Mouse (Mus musculus) brown adipose tissue, adult 24 weeks (tissue): ENCODE measurements around the gene Arhgef3. TPM values are rescaled to one million over a fixed set of nuclear protein-coding genes. Genes with fewer than 3 reads are reported as not detected.

Source experiments
- H3K27ac ChIP-seq: fragments of 200-500 bp; replicated peaks from 2 replicates; pipeline ENCODE4 v1.5.1; 2012; ENCODE audit warnings: low read depth, mild to moderate bottlenecking, low read length
- H3K4me1 ChIP-seq: fragments of 200-500 bp; 2 replicates; pipeline ENCODE4 v1.6.1; 2012; ENCODE audit warnings: low read length, mixed read lengths; ENCODE audit not compliant: control insufficient read depth, insufficient read depth, insufficient read length
- H3K4me3 ChIP-seq: fragments of 200-500 bp; 2 replicates; pipeline ENCODE4 v1.5.1; 2012; ENCODE audit warnings: low read depth, mild to moderate bottlenecking, low read length, moderate library complexity; ENCODE audit not compliant: insufficient read depth
- polyA plus RNA-seq: library from polyadenylated mRNA; stranded (reverse); fragments of >200 nt; gene quantifications from 2 replicates; pipeline ENCODE4 v1.2.4, GENCODE M21; 2012; ENCODE audit not compliant: missing spikeins, insufficient read depth, insufficient read length

Arhgef3 gene
- polyA plus RNA-seq, 1 experiment: 8.0 TPM

DNA sequence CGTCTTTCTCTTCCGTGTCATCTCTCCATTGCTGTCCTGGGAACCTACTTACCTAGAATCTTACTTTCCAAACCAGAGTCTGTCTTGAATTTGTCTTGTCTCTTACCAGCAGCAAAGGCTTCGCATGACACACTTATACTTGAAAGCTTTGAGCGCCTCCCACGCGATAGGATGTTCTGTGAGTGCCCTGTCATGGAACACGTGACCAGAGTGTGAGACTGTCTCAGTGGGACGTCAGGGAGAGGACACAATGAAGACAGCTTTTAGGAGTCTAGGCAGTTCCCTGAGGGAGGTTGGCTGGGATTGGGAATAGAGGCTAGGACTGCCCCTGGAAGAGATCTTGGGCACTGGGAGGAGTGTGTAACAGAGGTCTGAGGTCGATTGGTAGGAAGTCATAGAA is 18.6 kb upstream of the Arhgef3 start:
- Histone ChIP-seq H3K4me1 (no peaks in the 10 kb centered on the region), H3K27ac (no peak overlapping the region), H3K4me3 (no peak overlapping the region)

- H3K27ac ChIP-seq: no peak overlapping the region
- no peaks in the 10 kb centered on the region for H3K4me1 ChIP-seq
- no peak overlapping the region for H3K4me3 ChIP-seq
Observed at GRCm38 (mm10) chr14:27096779-27097178, 17.9 kb upstream of the Arhgef3 start.

- Histone ChIP-seq H3K27ac (no peak overlapping the region), H3K4me3 (no peak overlapping the region), H3K4me1 (no peaks in the 10 kb centered on the region)
Observed at GRCm38 (mm10) chr14:27101735-27102134, 13.0 kb upstream of the Arhgef3 start.

GRCm38 (mm10) chr14:27102720-27103119 is 12.0 kb upstream of the Arhgef3 start:
- Histone ChIP-seq H3K4me1 (no peaks in the 10 kb centered on the region), H3K4me3 (no peak overlapping the region), H3K27ac (no peak overlapping the region)

DNA sequence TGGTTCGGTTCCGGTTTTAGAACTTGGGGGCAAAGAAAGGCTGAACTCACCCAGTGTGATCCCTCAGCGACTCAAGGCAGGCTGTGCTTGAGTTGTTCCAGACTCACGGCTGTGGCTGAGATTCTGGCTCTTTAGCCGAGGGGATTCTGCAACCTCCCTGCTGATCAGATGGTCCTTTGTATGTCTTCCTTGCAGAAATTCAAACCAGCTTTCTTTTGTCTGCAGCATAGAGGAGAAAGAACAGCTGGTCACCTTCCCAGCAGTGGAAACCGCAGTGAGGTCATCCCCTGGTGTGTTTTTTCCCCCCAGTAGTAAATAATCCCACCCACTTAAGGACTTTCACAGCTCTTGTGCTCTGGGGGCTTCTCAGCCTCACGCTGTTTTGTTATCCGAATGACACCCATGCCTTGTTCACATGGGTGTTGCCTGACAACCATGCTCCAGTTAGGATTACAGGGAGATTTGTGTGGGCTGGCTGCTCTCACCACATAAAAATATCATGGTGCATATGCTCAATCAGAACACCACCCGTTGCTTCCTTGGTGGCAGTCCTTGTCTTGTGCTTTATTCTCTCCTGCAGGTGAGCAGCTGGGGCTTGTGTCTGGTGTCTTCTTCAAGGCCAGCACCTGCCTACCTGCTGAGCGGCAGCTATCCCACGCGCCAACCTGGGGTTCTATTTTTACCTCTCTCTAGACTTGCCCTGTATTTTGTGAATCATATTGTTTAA is 8.8 kb upstream of the Arhgef3 start:
- H3K27ac ChIP-seq: no peak overlapping the region
- H3K4me1 ChIP-seq: no peaks in the 10 kb centered on the region
- no peak overlapping the region for H3K4me3 ChIP-seq

DNA sequence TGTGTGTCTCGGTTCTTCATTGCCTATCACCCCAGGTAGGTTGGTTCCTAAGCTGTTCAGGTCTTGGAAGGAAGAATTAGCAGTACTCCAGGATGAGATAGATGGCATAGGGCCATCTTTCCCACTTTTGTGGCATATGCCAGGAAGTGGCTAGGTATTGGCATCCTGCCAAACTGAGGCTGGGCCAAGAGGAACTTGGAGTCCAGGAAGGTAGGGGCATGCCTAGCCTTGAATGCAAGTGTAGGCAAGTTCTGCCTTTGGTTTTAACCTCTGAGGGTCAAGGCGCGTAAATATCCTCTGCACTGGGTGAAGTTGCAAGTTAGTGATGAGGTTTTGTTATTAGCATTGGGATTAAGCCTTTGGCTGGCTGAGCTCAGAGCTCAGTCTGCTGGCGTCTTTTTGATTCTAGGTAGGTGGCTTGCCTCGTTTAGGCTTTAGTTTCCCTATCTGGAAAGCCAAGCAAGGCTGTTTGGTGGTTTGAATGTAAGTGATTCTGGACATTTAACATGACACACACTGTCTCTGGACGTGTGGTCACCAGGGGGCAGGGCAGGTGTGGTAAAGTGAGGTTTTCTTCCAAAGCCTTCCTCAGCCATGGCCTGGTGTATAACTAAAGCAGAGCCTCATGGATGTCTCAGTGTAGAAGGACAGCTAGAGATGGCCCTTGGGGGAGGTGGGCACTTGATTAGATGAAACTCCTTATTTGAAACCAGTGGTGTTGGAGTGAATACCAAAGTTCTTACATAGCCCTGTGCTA is 5.8 kb upstream of the Arhgef3 start:
- Histone ChIP-seq H3K4me3 (no peak overlapping the region), H3K27ac (no peak overlapping the region)

GRCm38 (mm10) chr14:27115275-27115660 is 569 bp downstream of the Arhgef3 start:
- no peaks in the 10 kb centered on the region for H3K4me1 ChIP-seq
- peak overlapping the region; percentile 79 for H3K4me3 ChIP-seq
- H3K27ac ChIP-seq: no peak overlapping the region

More for the DNA sequence above, 5.8 kb upstream of the Arhgef3 start:
- no peaks in the 10 kb centered on the region for H3K4me1 ChIP-seq

DNA sequence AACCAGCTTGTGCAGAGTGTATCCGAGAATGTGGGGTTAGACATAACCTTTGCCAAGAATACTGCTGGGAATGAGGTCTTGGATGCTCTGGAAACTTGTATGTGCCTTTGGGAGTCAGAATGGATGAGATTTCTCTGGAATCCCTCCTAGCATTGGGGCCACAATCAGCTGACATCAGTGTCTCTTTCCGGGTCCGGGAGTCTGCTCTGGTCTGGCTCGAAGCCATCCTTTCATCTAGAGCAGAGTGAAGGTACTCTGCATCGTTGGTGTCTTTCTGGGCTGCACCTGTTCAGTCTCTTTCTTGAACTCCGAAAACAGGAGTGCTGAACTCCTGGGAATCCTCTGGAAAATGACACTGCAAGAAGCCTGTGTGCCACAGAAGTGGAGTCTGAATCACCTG is 1.3 kb downstream of the Arhgef3 start:
- Histone ChIP-seq H3K4me1 (no peaks in the 10 kb centered on the region), H3K4me3 (no peak overlapping the region), H3K27ac (no peak overlapping the region)

DNA sequence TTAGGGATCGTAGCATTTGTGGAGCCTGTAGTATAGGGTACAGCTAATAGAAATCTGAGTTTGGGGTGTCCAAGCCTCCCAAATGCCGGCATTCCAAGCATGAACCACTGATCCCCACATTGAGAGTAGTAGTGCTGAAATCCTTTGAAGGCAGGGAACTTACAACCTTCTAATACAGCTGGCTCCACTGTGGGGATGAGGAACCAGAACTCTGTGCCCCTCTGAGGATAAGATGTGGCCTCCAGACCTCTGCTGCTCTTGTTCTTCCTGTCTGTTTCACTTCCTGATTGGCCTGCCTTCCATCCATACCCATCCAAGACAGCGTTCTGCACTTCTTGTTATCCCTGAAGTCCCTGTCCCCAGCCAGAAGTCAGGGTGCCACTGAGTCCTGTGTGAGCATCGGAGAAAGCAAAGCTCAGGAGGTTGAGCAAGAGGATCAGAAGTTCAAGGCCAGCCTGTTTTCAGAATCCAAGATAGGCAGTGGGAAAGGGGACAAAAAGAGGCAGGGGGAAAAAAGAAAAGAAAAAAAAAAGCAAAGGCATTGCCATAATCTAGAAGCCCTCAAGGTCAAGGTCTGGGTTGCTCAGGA is 2.0 kb downstream of the Arhgef3 start:
- Histone ChIP-seq H3K4me3 (no peak overlapping the region), H3K4me1 (no peaks in the 10 kb centered on the region), H3K27ac (no peak overlapping the region)

DNA sequence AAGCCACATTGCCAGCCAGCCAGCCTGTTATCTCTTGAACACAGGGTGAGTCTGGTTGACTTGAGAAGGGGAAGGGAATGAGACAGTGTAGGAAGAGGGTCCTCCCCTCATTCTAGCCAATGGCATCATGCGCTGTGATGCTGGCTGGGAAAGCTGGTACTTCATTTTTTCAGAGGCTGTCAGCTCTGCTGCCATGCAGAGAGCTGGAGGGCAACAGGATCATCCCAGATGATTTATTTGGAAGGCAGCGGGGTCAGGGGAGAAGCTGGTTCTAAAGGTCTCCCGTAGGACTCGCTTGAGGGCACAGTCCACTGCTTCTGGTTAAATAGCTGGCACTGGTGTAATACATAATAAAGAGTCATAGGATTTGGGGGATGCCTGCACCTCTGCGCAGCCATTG is 3.8 kb downstream of the Arhgef3 start:
- Histone ChIP-seq H3K27ac (no peak overlapping the region), H3K4me1 (peaks cover 2% of the 10 kb centered on the region; the same call in 1 of the 2 replicates), H3K4me3 (no peak overlapping the region)

GRCm38 (mm10) chr14:27122646-27123045 is 7.9 kb downstream of the Arhgef3 start:
- peaks cover 2% of the 10 kb centered on the region; the same call in 1 of the 2 replicates for H3K4me1 ChIP-seq
- no peak overlapping the region for H3K4me3 ChIP-seq
- no peak overlapping the region for H3K27ac ChIP-seq

GRCm38 (mm10) chr14:27123543-27123942 is 8.8 kb downstream of the Arhgef3 start:
- Histone ChIP-seq H3K4me1 (peaks cover 2% of the 10 kb centered on the region; the same call in 1 of the 2 replicates), H3K4me3 (no peak overlapping the region), H3K27ac (no peak overlapping the region)

DNA sequence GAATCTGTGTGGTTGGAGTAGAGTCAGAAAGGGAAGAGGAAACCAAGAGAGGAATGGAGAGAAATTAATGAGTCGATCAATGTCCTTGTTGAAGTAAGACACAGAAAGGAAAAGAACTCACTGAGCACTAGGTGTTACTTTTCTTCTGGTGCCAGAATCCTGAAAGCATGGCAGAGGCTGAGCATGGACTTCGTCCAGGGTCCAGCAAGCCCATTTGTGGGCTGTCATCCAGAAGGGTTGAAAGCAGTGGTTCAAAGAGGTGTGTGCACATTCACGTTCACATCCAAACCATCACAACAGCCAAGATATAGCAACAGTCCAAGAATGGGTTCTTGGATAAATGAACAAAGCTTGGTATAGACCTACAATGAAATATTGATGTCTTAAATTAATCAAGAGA is 15.3 kb downstream of the Arhgef3 start:
- H3K4me3 ChIP-seq: no peak overlapping the region
- no peaks in the 10 kb centered on the region for H3K4me1 ChIP-seq
- no peak overlapping the region for H3K27ac ChIP-seq

- no peak overlapping the region for H3K27ac ChIP-seq
- H3K4me1 ChIP-seq: no peaks in the 10 kb centered on the region
- H3K4me3 ChIP-seq: no peak overlapping the region
Observed at GRCm38 (mm10) chr14:27130676-27131075, 16.0 kb downstream of the Arhgef3 start.

DNA sequence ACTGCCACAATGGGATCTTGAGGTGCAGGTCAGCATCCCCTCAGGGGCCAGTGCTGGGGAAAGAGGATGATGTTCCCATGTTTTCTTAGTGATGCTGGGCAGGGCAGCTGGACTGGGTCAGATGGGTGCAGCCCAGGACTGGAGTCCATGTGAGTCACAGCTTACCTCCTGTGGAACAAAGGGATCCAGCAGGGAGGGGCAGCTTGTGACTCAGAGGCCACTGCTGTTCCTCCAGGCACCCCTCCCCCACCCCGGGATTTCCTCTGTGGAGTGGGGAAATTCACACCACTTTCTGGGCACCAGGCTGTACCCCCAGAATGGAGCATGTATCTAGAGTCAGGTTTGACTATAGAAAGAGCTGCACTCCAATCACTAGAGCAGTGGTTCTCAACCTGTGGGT is 16.8 kb downstream of the Arhgef3 start:
- no peaks in the 10 kb centered on the region for H3K4me1 ChIP-seq
- no peak overlapping the region for H3K27ac ChIP-seq
- H3K4me3 ChIP-seq: no peak overlapping the region
